Mouse (Mus musculus) frontal cortex, postnatal 14 days (tissue): Measurements from ENCODE around the gene Lingo3.
"Not testable (repeated sequence)": the region's sequence is repeated elsewhere in the genome, so short reads cannot be mapped to it uniquely, and the experiment has no call there.

ENCODE experiments used
- DNase-seq, 2 experiments: peaks; one replicate each; pipeline ENCODE4 v3.0.0; 2022; ENCODE audit warnings: low spot score in 2 of 2

Gene Lingo3

DNA sequence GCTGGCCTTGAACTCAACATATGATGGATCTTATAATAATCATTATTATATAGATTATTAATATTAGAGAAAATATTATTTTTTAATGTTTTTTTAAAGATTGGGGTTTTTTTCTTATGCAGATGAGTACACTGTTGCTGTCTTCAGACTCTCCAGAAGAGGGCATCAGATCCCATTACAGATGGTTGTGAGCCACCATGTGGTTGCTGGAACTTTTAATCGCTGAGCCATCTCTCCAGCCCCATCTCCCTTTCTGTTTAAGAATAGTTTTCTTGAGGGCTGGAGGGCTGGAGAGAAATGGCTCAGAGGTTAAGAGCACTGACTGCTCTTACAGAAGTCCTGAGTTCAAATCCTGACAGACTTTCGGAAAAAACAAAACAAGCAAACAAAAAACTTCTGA, 21.8 kb downstream of the Lingo3 start:
- DNase-seq = no peak

DNA sequence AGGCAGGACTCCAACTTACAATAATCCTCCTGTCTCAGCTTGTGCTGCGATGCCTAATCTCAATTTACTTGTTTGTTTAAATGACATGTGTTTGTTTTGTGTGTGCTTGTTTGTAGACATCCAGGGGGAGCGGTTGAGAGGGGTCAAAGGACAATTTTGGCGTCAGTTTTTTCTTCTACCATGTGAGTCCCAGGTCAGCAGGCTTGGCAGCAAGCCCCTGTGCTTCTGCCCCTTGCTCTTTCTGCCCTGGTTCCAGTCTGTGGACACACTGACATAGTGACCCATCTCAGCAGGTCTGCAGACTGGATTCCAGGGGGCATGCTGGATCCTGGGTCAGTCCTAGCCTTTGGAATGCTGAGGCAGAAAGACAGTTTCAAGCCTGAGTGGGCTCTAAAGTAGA, 24.4 kb downstream of the Lingo3 start:
- DNase-seq = no peak

DNA sequence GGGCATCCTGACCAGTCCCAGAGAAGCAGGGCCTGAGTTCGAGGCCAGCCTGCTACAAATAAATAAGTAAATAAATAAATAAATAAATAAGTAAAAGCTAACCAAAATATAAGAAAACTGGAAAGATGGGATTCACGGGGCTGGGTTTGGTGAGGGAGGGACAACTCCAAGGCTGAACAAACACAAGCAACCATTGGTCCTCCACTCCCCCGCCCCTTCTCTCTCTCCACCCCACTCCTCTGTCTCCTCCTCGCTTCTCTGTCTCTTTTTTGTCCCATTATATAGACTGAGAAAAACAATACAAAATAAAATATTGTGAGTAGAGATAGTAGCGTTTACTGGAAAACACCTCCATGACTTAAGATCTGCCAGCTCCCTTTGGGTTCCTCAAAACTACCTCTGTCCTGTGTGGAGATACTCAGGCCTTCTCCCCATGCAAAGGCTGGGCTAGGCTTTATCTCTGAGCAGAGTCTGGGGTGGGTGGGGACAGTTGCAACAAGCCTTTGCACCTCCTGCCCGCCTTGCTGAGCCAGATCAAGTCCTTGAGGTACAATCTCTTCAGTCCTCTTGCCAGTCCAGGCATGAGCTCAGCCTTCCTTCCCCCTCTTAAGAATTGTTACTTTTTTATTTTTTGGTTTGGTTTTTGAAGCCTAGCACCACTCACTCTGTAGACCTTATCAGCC, 25.1 kb downstream of the Lingo3 start:
- no peak for DNase-seq

DNA sequence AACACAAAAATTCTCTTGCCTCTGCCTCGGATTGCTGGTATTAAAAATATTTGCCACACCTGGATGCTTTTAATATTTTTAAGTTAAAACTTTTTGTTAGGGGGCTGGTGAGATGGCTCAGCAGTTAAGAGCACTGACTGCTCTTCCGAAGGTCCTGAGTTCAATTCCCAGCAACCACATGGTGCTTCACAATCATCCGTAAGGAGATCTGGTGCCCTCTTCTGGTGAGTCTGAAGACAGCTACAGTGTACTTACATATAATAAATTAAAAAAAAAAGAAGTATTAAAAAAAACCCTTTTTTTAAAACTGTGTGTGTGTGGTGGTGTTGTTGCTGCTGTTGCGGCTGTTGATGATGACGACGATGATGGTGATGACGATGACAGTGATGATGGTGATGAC, 25.9 kb downstream of the Lingo3 start:
- DNase-seq = not testable (repeated sequence)

DNA sequence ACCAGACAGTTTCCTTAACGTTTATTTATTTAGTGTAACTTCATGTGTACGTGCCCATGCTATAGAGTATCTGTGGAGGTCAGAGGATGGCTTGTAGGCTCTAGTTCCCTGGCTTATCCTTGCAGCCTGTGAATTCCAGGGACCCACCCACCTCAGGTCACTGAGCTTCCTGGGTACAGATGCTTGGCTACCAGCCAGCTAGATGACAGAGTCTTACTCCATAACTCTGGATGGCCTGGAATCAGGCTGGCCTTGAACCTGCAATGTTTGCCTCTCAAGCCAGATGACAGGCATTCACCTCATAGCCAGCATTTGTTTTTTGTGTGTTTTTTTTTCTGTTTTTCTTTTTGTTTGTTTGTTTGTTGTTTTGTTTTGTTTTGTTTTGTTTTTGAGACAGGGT, 26.7 kb downstream of the Lingo3 start:
- no peak for DNase-seq

DNA sequence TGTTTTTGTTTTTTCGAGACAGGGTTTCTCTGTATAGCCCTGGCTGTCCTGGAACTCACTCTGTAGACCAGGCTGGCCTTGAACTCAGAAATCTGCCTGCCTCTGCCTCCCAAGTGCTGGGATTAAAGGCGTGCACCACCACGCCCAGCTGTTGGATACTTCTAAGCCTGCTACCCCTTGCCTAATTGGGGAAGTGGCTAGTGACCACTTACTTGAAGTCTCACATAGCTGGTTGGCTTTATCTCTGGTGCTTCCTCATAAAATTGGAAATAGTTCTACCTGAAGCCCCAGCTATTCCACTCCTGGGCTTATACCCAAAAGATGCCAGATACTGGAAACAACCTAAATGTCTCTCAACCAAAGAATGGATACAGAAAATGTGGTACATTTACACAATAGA, 27.5 kb downstream of the Lingo3 start:
- DNase-seq = not testable (repeated sequence)

DNA sequence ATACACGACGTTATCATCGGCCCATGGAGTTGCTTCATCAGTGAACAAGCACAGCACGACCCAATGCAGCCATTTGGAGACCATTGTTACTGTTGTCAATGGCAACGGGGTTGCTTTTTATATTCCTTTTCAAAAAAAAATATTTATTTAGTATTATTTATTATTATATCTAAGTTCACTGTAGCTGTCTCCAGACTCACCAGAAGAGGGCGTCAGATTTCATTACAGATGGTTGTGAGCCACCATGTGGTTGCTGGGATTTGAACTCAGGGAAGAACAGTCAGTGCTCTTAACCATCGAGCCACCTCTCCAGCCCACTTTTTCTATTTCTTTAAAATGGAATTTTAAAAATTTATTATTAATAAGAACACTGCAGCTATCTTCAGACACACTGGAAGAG, 29.0 kb downstream of the Lingo3 start:
- DNase-seq = no peak

DNA sequence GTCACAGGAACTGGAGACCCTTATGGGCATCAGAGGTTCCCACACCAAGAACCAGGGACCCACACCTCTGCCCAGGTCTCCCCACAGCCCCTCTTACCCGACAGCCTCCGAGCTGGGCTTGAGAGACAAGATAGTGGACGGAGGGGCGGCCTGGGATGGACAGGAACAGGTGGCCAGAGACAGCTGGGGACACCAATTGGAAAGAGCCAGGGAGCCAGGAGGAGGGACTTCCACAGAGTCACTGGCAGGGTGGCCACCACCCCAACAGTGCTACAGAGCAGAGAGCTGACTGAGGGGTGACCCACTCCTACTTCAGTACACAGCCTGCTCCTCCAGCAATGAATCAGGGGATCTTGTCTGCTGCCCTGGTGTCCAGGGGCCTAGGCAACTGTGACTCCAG, 30.5 kb downstream of the Lingo3 start, which contains the start of gene Jsrp1:
Jsrp1 (minus strand) TSS at position 133 of the 400 bp plus-strand sequence.
- DNase-seq = no peak

DNA sequence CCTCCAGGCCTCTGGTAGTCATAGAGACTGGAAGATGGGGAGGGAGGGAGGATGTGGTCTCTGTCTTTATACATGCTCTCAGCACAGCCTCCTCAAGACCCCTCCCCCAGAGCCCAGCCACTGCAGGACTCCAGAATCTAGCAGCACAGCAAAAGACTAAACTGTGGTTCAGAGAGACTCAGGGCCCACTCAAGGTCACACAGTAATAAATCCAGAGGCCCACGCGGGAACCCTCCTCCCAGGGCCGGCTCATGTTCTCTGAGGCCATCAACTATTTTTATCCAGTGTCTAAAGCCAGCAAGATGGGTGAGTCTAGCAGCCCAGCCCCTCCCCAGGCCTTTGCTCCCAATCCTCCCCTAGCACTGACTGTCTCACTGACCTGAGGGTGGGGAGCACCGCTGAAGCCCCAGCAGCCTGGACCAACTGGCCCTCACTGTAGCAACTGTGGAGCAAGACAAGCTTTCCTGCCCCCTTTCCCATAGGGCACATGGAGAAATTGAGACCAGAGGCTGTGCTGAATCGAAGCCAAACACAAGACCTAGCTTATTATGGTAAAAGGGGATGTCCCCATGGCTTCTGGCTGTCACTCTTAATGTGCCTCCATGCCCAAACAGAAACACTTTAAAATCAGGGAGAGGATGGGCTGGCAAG, 31.3 kb downstream of the Lingo3 start:
- DNase-seq = no peak

DNA sequence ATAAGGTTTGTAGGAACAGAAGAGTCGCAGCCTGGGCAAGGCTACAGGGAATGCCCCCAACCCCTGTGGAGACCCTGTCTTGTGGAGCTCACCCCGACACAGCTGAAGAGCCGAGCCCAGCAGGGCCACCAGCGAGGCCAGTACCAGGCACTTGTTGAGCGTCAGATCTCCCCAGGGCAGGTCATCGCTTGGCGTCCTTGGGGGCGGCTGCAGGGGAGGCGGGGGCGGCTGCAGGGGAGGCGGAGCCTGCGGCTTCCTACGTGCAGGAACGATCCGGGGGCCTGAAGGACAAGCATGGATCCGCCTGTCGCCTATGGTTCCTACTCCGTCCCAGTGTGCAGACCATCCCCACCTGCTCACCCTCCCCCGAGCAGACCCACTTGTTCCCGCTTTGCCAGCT, 33.8 kb downstream of the Lingo3 start:
- no peak for DNase-seq

DNA sequence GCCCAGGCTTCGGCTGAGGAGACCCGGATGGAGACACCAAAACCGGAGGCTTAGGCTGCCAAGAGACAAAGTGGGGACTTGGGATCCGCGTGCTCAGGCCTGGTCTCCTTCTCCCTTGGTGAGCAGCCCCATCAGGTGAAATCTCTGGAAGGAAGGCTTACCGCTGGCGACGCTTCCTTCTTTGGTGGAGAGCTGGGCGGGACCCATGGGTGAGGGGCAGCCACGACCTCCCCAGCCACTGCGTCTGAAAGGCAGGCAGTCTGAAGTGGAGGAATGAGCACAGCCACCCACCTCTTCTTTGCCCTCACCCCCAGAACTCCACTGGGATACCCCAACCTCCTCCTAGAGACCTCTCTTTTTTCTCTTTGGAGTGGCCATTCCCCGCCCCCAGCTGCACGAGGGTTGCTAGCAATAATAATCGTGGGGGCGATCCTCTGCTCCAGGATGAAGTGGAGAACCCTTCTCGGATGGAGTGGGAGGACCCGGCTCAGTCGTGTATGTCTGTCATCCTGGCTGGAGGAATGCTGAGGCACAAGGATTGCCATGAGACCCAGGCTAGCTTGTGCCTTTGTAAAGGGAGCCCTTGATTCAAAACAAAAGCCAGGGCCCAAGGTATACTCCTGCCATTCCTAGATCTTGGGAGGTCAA, 34.7 kb downstream of the Lingo3 start:
- no peak for DNase-seq

DNA sequence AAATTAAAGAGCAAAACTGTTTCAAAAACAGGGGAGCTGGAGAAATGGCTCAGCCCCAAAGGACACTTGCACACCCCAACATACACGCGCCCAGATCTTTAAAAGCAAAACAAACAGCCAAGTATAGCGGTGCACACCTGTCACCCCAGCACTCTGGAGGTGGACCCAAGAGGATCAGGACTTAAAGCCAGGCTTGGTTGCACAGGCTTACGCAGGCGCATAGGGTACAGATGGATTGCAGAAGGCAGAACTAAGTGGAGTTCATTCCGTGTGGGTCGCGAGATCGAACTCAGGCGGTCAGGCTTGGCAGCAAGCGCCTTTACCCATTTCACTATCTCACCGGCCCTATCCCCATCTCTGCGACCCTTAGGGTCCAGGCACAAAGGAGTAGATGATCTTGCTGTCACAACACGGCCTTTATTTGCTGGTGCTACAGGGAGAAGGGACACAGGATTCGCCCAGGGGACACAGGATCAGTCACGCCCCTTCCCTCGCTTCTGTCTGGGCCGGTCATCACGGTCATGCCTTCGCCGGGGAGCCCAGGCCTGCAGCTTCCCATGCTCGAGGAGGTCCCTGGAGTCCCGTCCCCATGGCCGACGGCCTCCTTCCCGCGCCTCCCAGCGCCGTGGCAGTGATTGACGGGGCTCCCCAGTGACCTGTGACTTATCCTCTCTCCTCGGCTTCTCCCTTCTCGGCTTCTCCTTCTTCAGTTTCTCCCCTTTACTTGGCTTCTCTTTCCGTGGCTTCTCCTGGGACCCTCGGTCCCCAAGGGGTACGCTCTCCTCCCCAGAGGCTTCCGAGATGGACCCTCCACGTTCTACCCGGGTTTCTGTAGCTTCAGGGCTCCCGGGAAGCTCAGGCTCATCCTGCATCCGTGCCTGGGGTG, 35.5 kb downstream of the Lingo3 start:
- no peak for DNase-seq

DNA sequence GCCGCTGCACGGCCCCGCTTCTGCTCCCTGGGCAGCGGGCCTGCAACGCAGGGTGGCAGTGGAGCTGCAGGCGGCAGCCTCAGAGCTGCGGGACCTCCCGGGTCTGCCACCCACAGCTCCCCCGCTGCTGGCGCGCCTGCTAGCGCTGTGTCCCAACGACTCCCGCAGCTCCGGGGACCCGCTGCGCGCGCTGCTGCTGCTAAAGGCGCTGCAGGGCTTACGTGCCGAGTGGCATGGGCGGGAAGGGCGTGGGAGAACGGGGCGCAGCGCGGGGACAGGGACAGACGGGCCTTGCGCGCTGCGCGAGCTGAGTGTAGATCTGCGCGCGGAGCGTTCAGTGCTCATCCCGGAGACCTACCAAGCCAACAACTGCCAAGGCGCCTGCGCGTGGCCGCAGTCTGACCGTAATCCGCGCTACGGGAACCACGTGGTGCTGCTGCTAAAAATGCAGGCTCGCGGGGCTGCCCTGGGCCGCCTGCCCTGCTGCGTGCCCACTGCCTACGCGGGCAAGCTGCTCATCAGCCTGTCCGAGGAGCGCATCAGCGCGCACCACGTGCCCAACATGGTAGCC, 36.7 kb downstream of the Lingo3 start:
- peak; percentile 81 to 86 for DNase-seq

DNA sequence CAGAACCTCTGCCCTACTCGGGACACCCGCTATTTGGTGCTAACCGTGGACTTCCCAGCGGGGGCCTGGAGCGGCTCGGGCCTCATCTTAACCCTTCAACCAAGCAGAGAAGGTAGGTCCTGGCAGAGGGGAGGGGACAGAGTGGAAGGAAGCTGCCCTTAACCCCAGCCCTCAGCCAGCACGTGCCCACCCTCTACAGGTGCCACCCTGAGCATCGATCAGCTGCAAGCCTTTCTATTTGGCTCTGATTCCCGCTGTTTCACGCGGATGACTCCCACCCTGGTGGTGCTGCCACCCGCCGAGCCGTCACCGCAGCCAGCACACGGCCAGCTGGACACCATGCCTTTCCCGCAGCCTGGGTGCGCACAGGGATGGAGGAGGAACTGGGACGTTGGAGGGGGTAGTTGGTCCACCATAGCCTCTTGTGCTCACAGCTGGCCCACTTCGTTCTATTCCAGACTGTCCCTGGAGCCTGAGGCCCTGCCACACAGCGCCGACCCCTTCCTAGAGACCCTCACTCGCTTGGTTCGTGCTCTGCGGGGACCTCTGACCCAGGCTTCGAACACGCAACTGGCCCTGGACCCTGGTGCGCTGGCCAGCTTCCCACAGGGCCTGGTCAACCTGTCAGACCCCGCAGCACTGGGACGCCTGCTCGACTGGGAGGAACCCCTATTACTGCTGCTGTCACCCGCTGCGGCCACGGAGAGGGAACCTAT, 37.3 kb downstream of the Lingo3 start:
- no peak for DNase-seq

DNA sequence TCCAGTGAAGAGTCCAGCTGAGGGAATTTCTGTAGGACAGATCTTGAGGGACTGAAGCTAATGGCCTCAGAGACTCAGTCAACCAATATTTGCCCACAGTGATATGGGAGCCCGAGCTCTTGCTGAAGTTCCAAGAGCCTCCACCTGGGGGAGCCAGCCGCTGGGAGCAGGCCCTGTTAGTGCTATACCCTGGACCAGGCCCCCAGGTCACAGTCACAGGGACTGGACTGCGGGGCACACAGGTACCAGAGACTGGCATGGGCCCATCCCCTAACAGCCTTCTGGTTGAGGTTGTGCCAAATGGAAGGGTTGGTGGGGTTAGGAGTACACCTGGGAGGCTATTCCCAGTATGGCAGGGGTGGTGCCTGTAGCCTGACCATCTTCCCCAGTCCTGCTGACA, 37.9 kb downstream of the Lingo3 start:
- DNase-seq = peak in 1 of 2 experiments; percentile 72

DNA sequence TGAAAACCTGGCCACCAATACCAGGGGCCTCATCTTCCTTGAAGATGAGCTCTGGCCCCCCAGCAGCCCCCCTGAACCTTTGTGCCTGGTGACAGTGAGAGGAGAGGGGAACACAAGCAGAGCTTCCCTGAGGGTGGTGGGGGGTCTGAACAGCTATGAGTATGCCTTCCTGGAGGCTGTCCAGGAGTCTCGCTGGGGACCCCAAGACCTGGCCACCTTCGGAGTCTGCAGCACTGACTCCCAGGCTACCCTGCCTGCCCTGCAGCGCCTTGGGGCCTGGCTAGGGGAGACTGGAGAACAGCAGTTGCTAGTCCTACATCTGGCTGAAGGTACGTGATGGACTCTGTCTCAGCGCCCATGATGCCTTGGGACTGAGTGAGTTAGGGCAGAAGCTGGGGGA, 38.5 kb downstream of the Lingo3 start:
- DNase-seq = no peak

DNA sequence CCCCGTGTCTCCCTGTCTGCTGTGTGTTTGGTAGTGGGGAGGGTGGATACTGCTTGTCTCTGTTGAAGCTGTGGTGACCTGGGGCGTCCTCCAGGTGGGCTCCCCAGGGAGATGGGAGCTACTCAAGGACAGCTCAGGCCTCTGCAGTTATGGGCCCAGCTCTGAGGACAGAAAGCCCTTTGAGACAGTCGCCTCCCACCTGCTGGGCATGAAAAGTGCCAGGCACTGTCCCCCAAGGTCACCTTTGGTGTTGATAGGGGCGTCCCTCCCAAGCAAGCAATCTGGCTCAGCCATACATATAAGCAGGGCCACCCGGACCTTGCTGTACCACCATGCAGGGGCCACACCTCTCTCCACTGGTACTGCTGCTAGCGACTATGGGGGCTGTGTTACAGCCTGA, 38.9 kb downstream of the Lingo3 start, which contains the start of gene Amh:
Amh (plus strand) TSS at position 328 of the 400 bp plus-strand sequence.
- DNase-seq = no peak

DNA sequence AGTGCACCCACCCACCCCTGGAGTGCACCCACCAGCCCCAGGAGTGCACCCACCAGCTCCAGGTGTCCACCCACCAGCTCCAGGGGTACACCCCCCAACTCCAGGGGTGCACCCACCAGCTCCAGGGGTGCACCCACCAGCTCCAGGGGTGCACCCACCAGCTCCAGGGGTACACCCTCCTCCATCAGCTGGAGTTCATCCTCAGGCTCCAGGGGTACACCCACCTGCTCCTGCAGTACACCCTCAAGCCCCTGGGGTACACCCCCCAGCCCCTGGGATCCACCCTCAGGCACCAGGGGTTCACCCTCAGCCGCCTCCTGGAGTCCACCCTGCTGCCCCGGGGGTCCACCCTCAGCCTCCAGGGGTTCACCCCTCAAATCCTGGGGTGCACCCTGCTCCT, 39.5 kb downstream of the Lingo3 start:
- DNase-seq = no peak

DNA sequence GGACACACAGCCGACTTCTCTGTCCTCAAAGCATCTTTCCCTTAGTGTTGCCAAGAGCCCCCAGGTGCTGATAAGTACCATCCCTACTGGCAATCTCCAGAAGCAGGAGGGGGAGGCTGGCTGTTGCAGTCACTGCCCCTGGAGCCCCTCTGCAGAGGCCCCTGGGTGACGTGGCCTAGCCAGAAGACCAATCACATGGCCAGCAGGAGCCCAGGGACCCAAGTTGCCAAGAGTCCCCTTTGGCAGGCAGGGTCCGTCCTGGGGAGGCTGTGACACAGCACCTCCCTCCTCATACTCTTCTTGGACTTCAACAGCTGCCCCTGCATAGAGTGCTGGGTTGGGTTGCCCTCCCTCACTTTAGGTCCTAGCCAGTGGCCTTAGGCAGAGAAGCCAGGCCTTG, 40.8 kb downstream of the Lingo3 start:
- DNase-seq = no peak

DNA sequence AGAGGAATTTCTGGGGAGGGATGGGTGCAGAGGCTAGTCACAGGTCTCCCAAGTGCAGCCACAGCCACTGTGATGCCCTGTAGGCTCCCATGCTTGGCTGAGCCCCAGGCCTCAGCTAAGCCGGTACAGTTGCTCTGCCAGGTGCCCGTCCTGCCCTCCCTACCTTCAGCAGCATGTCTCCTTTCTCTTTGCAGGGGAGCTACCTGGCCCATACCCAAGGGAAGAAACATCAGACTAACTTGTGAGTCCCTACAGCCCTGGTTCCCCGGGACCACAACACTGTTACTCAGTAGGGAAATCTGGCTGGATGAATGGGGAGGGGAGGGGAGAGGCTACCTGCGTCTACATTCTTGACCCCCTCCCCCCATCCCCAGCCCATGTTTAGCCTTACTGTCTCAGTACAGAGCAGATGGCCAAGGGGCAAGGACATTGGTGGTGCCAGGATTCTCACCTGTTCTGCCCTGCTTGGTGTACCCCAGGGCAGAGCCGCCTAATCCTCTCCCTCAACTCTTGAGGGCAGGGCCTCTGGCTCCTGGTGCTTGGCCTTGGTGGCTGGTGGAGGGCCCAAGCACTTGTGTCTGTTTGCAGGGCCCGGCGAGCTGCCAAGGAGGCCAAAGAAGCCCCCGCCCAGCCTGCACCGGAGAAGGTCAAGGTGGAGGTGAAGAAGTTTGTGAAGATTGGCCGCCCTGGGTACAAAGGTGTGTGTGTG, 41.5 kb downstream of the Lingo3 start:
- DNase-seq = no peak
